Mouse (Mus musculus) lung, adult 18-20 months (tissue): ENCODE results near the gene Gatm.

ENCODE experiments used
- DNase-seq, 2 experiments: peaks; one replicate each; pipeline ENCODE4 v3.0.0; 2022; ENCODE audit warnings: mixed read lengths in 2 of 2

Gatm gene

GRCm38 (mm10) chr2:122605829-122606228 lies 5.3 kb downstream of the Gatm start:
- DNase-seq = no peak

GRCm38 (mm10) chr2:122601354-122601753 lies 9.7 kb downstream of the Gatm start:
- DNase-seq = no peak

DNA sequence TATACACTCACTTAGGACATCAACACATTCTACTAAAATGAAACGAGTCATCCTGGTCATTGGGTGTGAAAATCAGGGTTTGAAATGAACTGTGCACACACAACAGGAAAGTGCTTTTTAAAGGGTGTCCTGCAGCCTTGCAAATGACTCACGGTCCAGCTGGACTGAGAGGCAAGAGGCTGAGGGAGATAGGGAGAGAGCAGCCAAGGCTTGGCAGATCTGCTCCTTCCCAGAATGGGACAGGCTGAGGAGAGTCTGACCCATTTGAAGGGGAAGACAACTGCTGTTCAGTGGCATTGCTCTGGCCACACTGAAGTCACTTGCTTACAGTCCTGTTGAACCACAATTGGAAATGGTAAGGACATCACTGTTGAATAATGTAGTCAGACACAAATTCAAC lies 11.4 kb downstream of the Gatm start:
- no peak for DNase-seq

- DNase-seq = no peak
These were observed 15.6 kb downstream of the Gatm start for GRCm38 (mm10) chr2:122595461-122595860.

DNA sequence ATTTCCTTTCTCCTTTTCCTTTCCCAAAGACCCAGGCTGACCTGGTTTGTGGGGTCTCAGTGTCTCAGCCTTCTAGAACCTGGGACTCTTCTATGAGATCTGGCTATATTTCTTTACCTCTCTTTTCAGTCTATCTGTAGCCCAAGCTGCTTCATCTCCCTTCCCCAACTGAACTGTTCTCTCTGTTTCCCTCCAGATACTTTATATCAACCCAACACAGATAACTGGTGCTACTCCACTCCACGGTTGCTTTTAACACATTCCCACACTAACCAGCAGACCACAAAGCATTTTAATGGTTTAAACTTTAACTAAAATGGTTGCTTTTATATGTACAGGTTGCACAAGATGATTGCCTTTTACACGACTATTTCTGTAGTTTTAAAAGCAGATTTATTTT lies 19.9 kb downstream of the Gatm start:
- no peak for DNase-seq

GRCm38 (mm10) chr2:122590351-122590750 lies 20.8 kb downstream of the Gatm start:
- DNase-seq = no peak

- DNase-seq = no peak
These were observed 23.1 kb downstream of the Gatm start for GRCm38 (mm10) chr2:122587861-122588519.

DNA sequence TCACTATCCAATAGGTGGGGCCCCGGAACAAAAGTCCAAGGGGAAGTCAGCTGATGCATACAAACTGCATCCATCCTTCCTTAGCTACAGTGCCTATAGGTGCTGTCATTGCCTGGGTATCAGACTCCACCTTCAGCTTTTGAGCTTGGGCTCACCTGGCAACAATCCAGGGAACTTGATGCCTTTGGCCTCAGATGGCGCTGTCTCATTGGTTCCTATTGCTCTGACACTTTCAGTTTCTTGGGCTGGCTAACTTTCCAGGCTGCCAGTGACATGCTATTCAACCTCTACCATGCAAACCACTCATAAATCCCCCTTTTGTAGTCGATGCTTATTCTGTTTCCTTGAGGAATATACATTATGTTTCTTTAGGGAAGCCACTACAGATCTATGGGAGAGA lies 24.8 kb downstream of the Gatm start:
- no peak for DNase-seq

GRCm38 (mm10) chr2:122582324-122582723 lies 28.8 kb downstream of the Gatm start:
- no peak for DNase-seq

DNA sequence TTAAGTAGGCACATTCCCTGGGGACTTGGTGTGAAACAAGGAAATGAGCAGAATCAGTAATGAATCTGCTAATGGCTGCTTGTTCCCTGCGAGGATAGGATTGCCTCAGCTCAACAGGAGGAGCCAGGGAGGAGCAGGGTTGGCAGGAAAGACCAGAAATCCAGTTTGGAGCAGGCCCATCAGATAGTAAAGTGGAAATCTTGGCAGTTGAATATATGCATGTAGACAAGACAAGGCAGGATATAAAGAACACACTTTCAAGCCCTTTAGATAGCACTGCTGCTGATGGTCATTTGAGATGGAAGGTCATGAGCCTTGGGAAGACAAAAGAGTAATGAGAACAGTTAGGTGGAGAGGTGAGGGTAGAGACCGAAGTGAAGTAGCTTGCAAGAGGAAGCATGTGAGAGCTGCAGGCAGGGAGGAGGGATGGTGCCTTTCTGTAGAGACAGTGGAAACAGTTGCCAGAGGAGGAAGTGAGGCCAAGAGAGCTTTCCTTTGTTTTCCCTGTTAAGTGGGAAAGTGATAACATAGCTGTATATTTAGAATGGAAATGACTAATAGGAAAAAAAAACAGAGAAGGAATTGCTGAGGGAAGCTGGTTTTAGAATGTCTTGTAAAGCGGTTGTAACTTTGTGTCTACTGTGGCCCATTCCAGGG lies 29.6 kb downstream of the Gatm start:
- peak; percentile 15 to 27 for DNase-seq

GRCm38 (mm10) chr2:122580426-122580825 lies 30.7 kb downstream of the Gatm start:
- no peak for DNase-seq

GRCm38 (mm10) chr2:122577316-122577715 lies 33.8 kb downstream of the Gatm start:
- DNase-seq = no peak

- no peak for DNase-seq
These were observed 34.8 kb downstream of the Gatm start for GRCm38 (mm10) chr2:122576295-122576694.

DNA sequence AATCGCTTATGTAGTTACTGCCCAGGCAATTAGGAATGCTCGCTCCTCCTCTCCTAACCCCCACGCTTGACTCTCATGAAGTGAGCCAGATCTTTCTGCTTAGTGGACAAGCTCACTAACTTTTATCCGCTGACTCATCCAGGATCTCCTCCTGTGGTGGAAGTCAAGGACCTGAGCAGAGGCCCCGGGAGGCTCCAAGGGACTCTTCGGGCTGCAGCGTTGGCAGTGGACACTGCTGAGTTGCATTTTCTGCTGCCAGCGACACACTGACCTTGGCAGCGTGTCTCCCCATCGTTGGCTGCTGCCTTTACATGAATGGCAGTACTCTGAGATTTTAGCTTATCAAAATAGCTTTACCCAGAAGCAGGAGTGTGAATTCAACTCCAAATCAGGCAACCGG lies 35.6 kb downstream of the Gatm start:
- DNase-seq = no peak

DNA sequence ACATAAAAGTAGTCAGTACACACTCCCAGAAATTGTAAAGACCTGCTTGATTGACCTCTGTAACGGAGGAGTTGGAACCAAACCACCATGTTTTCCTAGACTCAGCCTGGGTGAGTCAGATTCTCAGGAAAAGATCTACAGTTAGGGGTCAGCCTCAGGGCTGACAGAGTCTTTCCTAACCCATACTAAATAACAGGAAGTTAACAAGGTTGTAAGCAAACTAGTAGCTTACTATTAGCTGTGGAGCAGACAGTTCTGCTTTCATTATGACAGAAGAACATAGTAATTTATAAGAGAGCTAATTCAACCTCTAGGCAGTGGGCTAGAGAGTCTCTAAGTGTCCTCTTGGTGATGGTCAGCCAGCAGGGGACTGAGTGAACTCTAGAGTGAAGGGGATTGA lies 38.7 kb downstream of the Gatm start:
- DNase-seq = no peak

DNA sequence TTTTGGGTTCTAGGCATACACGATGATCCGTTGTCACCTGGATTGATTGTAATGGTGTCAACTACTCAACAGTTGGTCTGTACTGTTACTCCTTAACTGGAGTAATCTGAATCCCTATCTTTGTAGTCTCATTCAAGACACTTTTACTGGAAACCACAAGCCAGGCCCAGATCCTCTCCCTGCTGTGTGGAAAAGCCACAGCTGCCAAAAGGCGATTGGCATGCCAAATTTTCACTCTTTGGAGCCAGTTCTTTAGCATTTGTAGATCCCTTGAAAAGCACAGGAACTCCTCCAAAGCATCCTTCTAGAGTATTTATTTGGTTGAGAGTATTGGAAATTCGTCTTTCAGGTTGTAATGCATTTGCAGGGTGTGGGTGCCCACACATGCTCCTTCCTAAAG lies 39.8 kb downstream of the Gatm start:
- no peak for DNase-seq

DNA sequence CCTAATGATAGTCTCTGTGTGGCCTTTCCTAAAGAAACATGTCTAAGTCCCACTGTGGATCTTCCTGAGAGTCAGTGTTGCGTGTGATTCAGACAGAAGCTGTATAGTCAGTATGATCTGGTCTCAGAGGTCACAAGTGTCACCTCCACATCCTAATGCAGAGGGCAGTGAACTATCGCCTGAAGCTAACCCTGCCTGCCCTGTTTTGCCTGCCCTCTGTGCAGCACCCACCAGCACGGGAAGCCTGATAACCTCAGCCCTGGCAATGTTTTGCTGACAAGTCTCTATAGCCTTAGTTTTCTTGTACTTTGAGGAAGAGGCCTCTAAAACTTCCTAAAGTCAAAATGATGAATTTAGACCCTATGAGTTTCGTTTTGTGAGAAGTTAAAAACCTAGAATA lies 40.7 kb downstream of the Gatm start:
- no peak for DNase-seq

DNA sequence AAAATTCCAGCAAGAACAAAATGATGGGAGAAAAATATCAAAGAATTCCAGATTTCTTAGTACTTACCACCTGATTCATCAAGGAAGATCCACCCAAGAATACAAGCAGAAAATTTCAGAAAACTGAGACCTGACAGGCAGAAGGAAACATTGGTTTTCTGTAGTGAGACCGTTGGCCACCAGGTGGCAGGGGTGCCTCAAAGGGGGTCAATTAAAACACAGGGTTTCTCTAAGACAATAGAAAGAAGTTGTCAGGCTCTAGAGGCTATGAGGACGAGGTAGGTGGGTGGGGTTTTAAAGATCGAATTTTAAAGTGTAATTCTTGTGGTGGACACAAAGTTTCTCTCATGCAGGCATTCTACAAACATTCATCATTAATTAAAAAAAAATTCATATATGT lies 41.7 kb downstream of the Gatm start:
- DNase-seq = peak; percentile 37 to 46

GRCm38 (mm10) chr2:122562251-122562650 lies 48.9 kb downstream of the Gatm start:
- DNase-seq = no peak

DNA sequence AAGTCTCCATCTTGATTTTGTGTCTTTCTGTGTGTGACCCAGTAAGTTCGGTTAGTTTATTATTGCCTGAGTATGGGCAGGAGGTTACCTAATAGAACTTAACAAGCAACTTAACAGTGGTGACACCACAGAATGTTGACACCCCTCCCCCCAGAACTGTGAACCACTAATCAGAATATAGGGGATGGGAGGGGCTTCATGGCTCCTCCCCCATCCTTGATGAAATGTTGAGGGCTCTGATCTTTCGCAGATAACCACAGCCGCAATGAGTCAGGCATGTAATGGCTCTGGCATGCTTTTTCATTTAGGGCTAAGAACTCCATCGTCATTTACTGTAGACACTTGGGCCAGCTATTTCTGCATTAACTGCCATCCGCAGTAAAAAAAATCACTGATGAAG lies 49.9 kb downstream of the Gatm start:
- DNase-seq = no peak

- no peak for DNase-seq
These were observed 52.8 kb downstream of the Gatm start for GRCm38 (mm10) chr2:122558317-122558716.
